1 mouse cellular context compared by ENCODE assay signal in the genomic region with DNA sequence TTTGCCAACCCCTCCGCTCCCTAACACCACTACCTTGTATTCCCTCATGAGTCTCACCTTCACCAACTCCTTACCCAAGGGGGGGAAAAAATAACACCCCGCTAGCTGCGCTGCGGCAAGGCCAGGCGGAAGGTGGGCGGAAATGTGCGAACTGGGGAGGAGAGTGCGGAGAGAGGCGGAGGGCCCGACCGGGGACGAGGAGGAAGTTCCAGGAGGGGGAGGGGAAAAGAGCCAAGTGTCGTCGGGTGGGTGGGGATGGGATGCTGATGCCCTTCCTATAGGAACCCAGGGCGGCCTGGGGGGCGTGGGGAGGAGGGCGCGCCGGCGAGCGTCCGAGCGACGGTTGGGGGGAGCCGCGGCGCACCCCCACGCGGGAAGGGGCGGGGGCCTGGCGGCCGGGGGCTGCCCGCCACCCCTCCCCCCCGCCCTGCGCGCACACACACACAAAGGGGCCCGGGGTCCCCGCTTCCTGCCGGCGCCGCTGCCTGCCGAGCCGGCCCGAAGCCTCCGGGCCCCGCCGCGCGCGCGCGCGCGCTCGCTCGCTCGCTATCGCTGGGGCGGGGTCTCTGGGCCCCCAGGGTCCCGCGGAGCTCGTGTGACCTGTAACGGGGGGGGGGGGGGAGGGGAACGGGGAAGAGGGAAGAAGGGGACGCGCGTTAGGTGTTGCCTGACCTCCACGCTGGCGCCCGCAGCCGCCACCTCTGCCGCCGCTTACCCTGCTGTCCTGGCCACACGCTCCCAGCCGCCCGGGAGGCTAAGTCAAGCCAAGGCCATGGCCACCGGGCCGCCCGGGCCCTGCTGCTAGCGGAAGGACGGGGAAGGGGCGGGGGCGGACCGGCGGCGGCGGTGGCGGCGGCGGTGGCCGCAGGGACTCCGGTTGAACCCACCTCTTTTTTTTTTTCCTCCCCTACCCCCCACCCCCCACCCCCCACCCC.
TF ChIP-seq lines count a peak whose summit lies in the region.

Rap2c (minus strand) TSS at position 168 of the 935 bp plus-strand sequence.

TF ChIP-seq in myocyte, 11 proteins besides CTCF, POLR2A, EP300 and RAD21 (continued from another document):
- TF ChIP-seq CEBPB (IDR thresholded peaks at IDR 0.05; ENCODE audit: insufficient read depth, poor library complexity, severe bottlenecking) (no peak), MYOG (IDR thresholded peaks at IDR 0.05; ENCODE audit: control insufficient read depth in 1 of 3, insufficient read depth in 1 of 3, insufficient read length in 2 of 3, low read depth in 2 of 3) (no peak), REST (IDR thresholded peaks at IDR 0.05; ENCODE audit: insufficient read depth, insufficient read length) (no peak)
